Mouse (Mus musculus) brain, embryonic 14.5 days (tissue): ENCODE results near the gene Cyp11a1.

Experiments used
- CTCF ChIP-seq: fragments of 200-500 bp; IDR thresholded peaks from 2 replicates; pipeline ENCODE4 v1.5.1; 2012; ENCODE audit warnings: inconsistent platforms, mild to moderate bottlenecking, moderate library complexity, borderline replicate concordance; ENCODE audit not compliant: insufficient read depth, insufficient read length; ENCODE audit errors: extremely low read depth
- POLR2A ChIP-seq: fragments of 200-500 bp; IDR thresholded peaks from 2 replicates; pipeline ENCODE4 v1.6.1; 2012; ENCODE audit warnings: mild to moderate bottlenecking, inconsistent platforms, borderline replicate concordance; ENCODE audit not compliant: poor library complexity, insufficient read depth, insufficient read length, severe bottlenecking; ENCODE audit errors: extremely low read depth

DNA sequence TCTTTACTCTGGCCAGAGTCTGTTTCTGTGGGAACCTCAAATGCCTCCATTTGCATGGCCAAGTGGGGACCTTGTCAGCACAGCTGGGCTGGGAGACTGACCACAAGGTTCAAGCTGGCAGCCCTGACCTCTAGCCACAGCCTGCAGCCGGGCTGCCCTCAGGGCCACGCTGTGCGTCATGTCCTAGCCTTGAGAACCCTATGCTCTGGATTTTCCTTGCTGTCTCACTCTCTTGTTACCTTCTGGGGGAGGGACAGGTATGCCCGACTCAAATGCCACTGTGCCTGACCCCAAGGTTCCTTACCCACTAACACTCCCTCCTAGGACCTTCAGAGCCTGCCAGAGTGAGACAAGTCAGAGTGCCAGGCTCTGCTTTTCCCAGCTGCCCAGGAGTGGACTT lies 30.8 kb downstream of the Cyp11a1 start:
- TF ChIP-seq CTCF, result no peak
- TF ChIP-seq POLR2A, result no peak
